10 mouse cellular contexts compared by ENCODE assay signal in genomic region chr19:27450458-27450857, GRCm38 (mm10). TPM values are rescaled to one million over a fixed set of nuclear protein-coding genes. Genes with fewer than 3 reads are reported as not detected.
DNase-seq lines count a peak whose midpoint lies in the region; ATAC-seq and TF ChIP-seq lines count a peak whose summit lies in the region.
"Had no signal": no experiment of that assay in that cellular context is flagged by ENCODE, and none has a peak within 500 bp of the region (broad histone marks: within the 10 kb centered on the region; RNA-seq: fewer than 3 reads in every experiment).

No protein-coding gene starts in this region.

- no peak overlapping the region for H3K4me3 ChIP-seq in kidney, adult 2 months (ENCODE audit: insufficient read depth, low read depth, low read length)
- no peak overlapping the region for H3K4me3 ChIP-seq in kidney, embryonic 16.5 days (ENCODE audit: low read length)
- H3K4me3 ChIP-seq in forebrain, postnatal 0 days (ENCODE audit: low read depth, low read length), result no peak overlapping the region
- H3K4me3 ChIP-seq in liver, postnatal 0 days (ENCODE audit: low read depth, low read length), result no peak overlapping the region
- H3K4me3 ChIP-seq: embryonic facial prominence, embryonic 13.5 days; midbrain, embryonic 12.5 days had no signal

- no peak overlapping the region for H3K9ac ChIP-seq in kidney, embryonic 16.5 days (replicated peaks; ENCODE audit: low read length)
- H3K9ac ChIP-seq in forebrain, postnatal 0 days, result no peak overlapping the region
- no peak overlapping the region for H3K9ac ChIP-seq in liver, postnatal 0 days (replicated peaks)
- H3K9ac ChIP-seq: embryonic facial prominence, embryonic 13.5 days; midbrain, embryonic 12.5 days had no signal

- no peaks in the 10 kb centered on the region for H3K9me3 ChIP-seq in kidney, embryonic 16.5 days (ENCODE audit: low read length)
- H3K9me3 ChIP-seq in forebrain, postnatal 0 days (ENCODE audit: low read length), result no peaks in the 10 kb centered on the region
- H3K9me3 ChIP-seq in liver, postnatal 0 days (ENCODE audit: low read length), result no peaks in the 10 kb centered on the region
- H3K9me3 ChIP-seq: embryonic facial prominence, embryonic 13.5 days; midbrain, embryonic 12.5 days had no signal

- peak; percentile 84 for TF ChIP-seq CTCF in kidney, adult 2 months (conservative IDR thresholded peaks at IDR 0.05; ENCODE audit: insufficient read depth, insufficient read length, low read depth, low read length)
- peak; percentile 94 for TF ChIP-seq CTCF in forebrain, postnatal 0 days (IDR thresholded peaks at IDR 0.05; ENCODE audit: low read depth)
- TF ChIP-seq CTCF in liver, postnatal 0 days (IDR thresholded peaks at IDR 0.05; ENCODE audit: low read depth), result peak; percentile 79

- WGBS in kidney, adult 2 months, result 17% methylated on average over 4 of the region's 4 CpGs
- 33% methylated on average over 4 of the region's 4 CpGs for WGBS in kidney, embryonic 16.5 days
- 14% methylated on average over 4 of the region's 4 CpGs for WGBS in forebrain, postnatal 0 days
- WGBS in liver, postnatal 0 days (ENCODE audit: insufficient replicate concordance), result 38% methylated on average over 4 of the region's 4 CpGs

- DNase-seq in kidney, adult 2 months, result peak; percentile 55
- DNase-seq in c-Kit-positive CD71-negative TER-119-negative erythroid progenitor cells, embryonic 14.5 days (ENCODE audit: low read depth), result peak; percentile 31
- peak; percentile 86 for DNase-seq in forebrain, postnatal 0 days
- peak; percentile 66 to 72 for DNase-seq in kidney, postnatal 25 days
- peak; percentile 66 for DNase-seq in liver, postnatal 0 days
- peak; percentile 49 for DNase-seq in ovary, postnatal 36 days (ENCODE audit: low spot score)
- DNase-seq in urinary bladder, postnatal 36 days (ENCODE audit: low spot score in 2 of 2), result peak; percentile 20 to 36

- no peak overlapping the region for H3K27ac ChIP-seq in kidney, adult 2 months (ENCODE audit: insufficient read depth, low read depth, low read length)
- no peak overlapping the region for H3K27ac ChIP-seq in kidney, embryonic 16.5 days (ENCODE audit: low read length)
- no peak overlapping the region for H3K27ac ChIP-seq in forebrain, postnatal 0 days (ENCODE audit: low read depth, low read length)
- no peak overlapping the region for H3K27ac ChIP-seq in liver, postnatal 0 days (ENCODE audit: low read depth)
- H3K27ac ChIP-seq: embryonic facial prominence, embryonic 13.5 days; midbrain, embryonic 12.5 days had no signal

- H3K27me3 ChIP-seq in kidney, adult 2 months (replicated peaks; ENCODE audit: control insufficient read depth, insufficient read depth, low read length), result no peaks in the 10 kb centered on the region
- no peaks in the 10 kb centered on the region; the same call in none of the 2 replicates for H3K27me3 ChIP-seq in kidney, embryonic 16.5 days (ENCODE audit: insufficient read depth, low read length)
- H3K27me3 ChIP-seq in forebrain, postnatal 0 days (ENCODE audit: insufficient read depth, low read length), result no peaks in the 10 kb centered on the region
- H3K27me3 ChIP-seq in liver, postnatal 0 days (ENCODE audit: insufficient read depth, low read length), result no peaks in the 10 kb centered on the region

- no peak for TF ChIP-seq EP300 in liver, postnatal 0 days (IDR thresholded peaks at IDR 0.05; ENCODE audit: low read depth)

- H3K4me2 ChIP-seq in kidney, embryonic 16.5 days (replicated peaks; ENCODE audit: low read depth, low read length), result no peak overlapping the region
- no peak overlapping the region for H3K4me2 ChIP-seq in forebrain, postnatal 0 days (ENCODE audit: low read depth)
- no peak overlapping the region for H3K4me2 ChIP-seq in liver, postnatal 0 days (ENCODE audit: low read depth, low read length)
- H3K4me2 ChIP-seq: embryonic facial prominence, embryonic 13.5 days; midbrain, embryonic 12.5 days had no signal

- TF ChIP-seq POLR2A in kidney, adult 2 months (IDR thresholded peaks at IDR 0.05; ENCODE audit: low read depth, low read length), result no peak

- ATAC-seq in kidney, embryonic 16.5 days (ENCODE audit: low FRiP score, low TSS enrichment), result no peak
- ATAC-seq in forebrain, postnatal 0 days, result peak; percentile 82
- no peak for ATAC-seq in liver, postnatal 0 days

- H3K4me1 ChIP-seq in kidney, adult 2 months (ENCODE audit: control insufficient read depth, insufficient read depth, low read length), result no peaks in the 10 kb centered on the region
- no peaks in the 10 kb centered on the region for H3K4me1 ChIP-seq in kidney, embryonic 16.5 days (ENCODE audit: insufficient read depth, low read length)
- no peaks in the 10 kb centered on the region for H3K4me1 ChIP-seq in forebrain, postnatal 0 days (ENCODE audit: insufficient read depth)
- H3K4me1 ChIP-seq in liver, postnatal 0 days (ENCODE audit: insufficient read depth), result no peaks in the 10 kb centered on the region
- H3K4me1 ChIP-seq: midbrain, embryonic 12.5 days had no signal

- no peaks in the 10 kb centered on the region for H3K36me3 ChIP-seq in kidney, adult 2 months (ENCODE audit: control insufficient read depth, insufficient read depth, low read length)
- H3K36me3 ChIP-seq in kidney, embryonic 16.5 days (ENCODE audit: insufficient read depth, low read length), result no peaks in the 10 kb centered on the region
- H3K36me3 ChIP-seq in forebrain, postnatal 0 days (ENCODE audit: insufficient read depth), result no peaks in the 10 kb centered on the region
- no peaks in the 10 kb centered on the region for H3K36me3 ChIP-seq in liver, postnatal 0 days (replicated peaks; ENCODE audit: insufficient read depth, low read length)
- H3K36me3 ChIP-seq: embryonic facial prominence, embryonic 13.5 days; midbrain, embryonic 12.5 days had no signal

RNA-seq across cellular contexts. Expression of gene Pum3, which starts 20.8 kb away (rescaled TPM):
- 13.1 and 15.2 TPM in 2 replicates for polyA plus RNA-seq in kidney, adult 2 months (2012; rRNA removed)
- polyA plus RNA-seq in kidney, embryonic 16.5 days (2015; fragmentation: Nextera tagmentation; extraction: Ambion mirVana), result 77.2 and 79.5 TPM in 2 replicates
- 29.4 and 36.2 TPM in 2 replicates for total RNA-seq in forebrain, postnatal 0 days (2014; rRNA removed)
- 58.8 and 59.7 TPM in 2 replicates for polyA plus RNA-seq in forebrain, postnatal 0 days (2015; fragmentation: Nextera tagmentation; extraction: Ambion mirVana)
- 32.7 and 37.8 TPM in 2 replicates for polyA plus RNA-seq in liver, postnatal 0 days (2015; fragmentation: Nextera tagmentation; extraction: Ambion mirVana)

Comparison
In these comparisons a context has a peak if more than half of its experiments do, and no peak if none do; other contexts are left out.
1. DNase-seq: peak in every context shown above with its lines; median percentile 86 in forebrain, postnatal 0 days; 69 in kidney, postnatal 25 days; 66 in liver, postnatal 0 days; 55 in kidney, adult 2 months; 49 in ovary, postnatal 36 days; 31 in c-Kit-positive CD71-negative TER-119-negative erythroid progenitor cells, embryonic 14.5 days; 28 in urinary bladder, postnatal 36 days.